13 mouse cellular contexts compared by ENCODE assay signal in genomic region chr6:134918769-134919168, GRCm38 (mm10). TPM values are rescaled to one million over a fixed set of nuclear protein-coding genes. Genes with fewer than 3 reads are reported as not detected.
DNase-seq lines count a peak whose midpoint lies in the region; ATAC-seq lines count a peak whose summit lies in the region.
"Had no signal": no experiment of that assay in that cellular context is flagged by ENCODE, and none has a peak within 500 bp of the region (broad histone marks: within the 10 kb centered on the region; RNA-seq: fewer than 3 reads in every experiment).

No protein-coding gene starts in this region.

- no peak overlapping the region for H3K9ac ChIP-seq in heart, embryonic 13.5 days
- H3K9ac ChIP-seq in heart, embryonic 12.5 days, result no peak overlapping the region
- H3K9ac ChIP-seq in lung, embryonic 15.5 days, result no peak overlapping the region
- H3K9ac ChIP-seq in limb, embryonic 13.5 days, result no peak overlapping the region
- no peak overlapping the region for H3K9ac ChIP-seq in neural tube, embryonic 15.5 days (replicated peaks)
- H3K9ac ChIP-seq in midbrain, embryonic 13.5 days (replicated peaks), result no peak overlapping the region

- peaks cover 14% of the 10 kb centered on the region for H3K36me3 ChIP-seq in heart, embryonic 13.5 days
- H3K36me3 ChIP-seq in heart, embryonic 12.5 days, result peaks cover 7% of the 10 kb centered on the region; the same call in 1 of the 2 replicates
- H3K36me3 ChIP-seq in lung, embryonic 15.5 days, result no peaks in the 10 kb centered on the region
- H3K36me3 ChIP-seq in limb, embryonic 13.5 days, result peaks cover 10% of the 10 kb centered on the region; the same call in 1 of the 2 replicates
- no peaks in the 10 kb centered on the region for H3K36me3 ChIP-seq in neural tube, embryonic 15.5 days
- H3K36me3 ChIP-seq in midbrain, embryonic 13.5 days, result no peaks in the 10 kb centered on the region

- WGBS in heart, embryonic 13.5 days, result 92% methylated on average over 10 of the region's 10 CpGs
- 88% methylated on average over 10 of the region's 10 CpGs for WGBS in heart, embryonic 12.5 days
- 90% methylated on average over 10 of the region's 10 CpGs for WGBS in lung, embryonic 15.5 days
- WGBS in limb, embryonic 13.5 days, result 81% methylated on average over 10 of the region's 10 CpGs
- WGBS in neural tube, embryonic 15.5 days, result 92% methylated on average over 10 of the region's 10 CpGs
- WGBS in midbrain, embryonic 13.5 days, result 91% methylated on average over 10 of the region's 10 CpGs

- DNase-seq in lung, adult 18-20 months, result no peak
- no peak for DNase-seq in layer of hippocampus, postnatal 10 days (ENCODE audit: low spot score in 2 of 2)
- DNase-seq: adrenal gland, postnatal 36 days; gastrocnemius, postnatal 25 days; kidney, postnatal 36 days; right cerebral cortex, postnatal 25 days had no signal

- H3K4me3 ChIP-seq in heart, embryonic 13.5 days, result peak overlapping the region; percentile 97; the same call in 1 of the 2 replicates
- no peak overlapping the region for H3K4me3 ChIP-seq in heart, embryonic 12.5 days
- H3K4me3 ChIP-seq in lung, embryonic 15.5 days, result 0 out of 2 replicates have a peak overlapping the region, but pooled peaks have one; percentile 82
- 0 out of 2 replicates have a peak overlapping the region, but pooled peaks have one; percentile 92 for H3K4me3 ChIP-seq in limb, embryonic 13.5 days
- H3K4me3 ChIP-seq in neural tube, embryonic 15.5 days (replicated peaks), result no peak overlapping the region
- no peak overlapping the region for H3K4me3 ChIP-seq in midbrain, embryonic 13.5 days (replicated peaks)

- no peak overlapping the region for H3K27ac ChIP-seq in heart, embryonic 13.5 days (replicated peaks)
- H3K27ac ChIP-seq in heart, embryonic 12.5 days (ENCODE audit: poor library complexity, severe bottlenecking), result no peak overlapping the region
- peak overlapping the region; percentile 98; the same call in 1 of the 2 replicates for H3K27ac ChIP-seq in lung, embryonic 15.5 days
- H3K27ac ChIP-seq in limb, embryonic 13.5 days, result no peak overlapping the region
- H3K27ac ChIP-seq in neural tube, embryonic 15.5 days (replicated peaks), result peak overlapping the region; percentile 98; the same call in 1 of the 2 replicates
- no peak overlapping the region for H3K27ac ChIP-seq in midbrain, embryonic 13.5 days

- H3K4me2 ChIP-seq in heart, embryonic 13.5 days, result peak overlapping the region; percentile 95
- no peak overlapping the region for H3K4me2 ChIP-seq in heart, embryonic 12.5 days
- H3K4me2 ChIP-seq in lung, embryonic 15.5 days, result peak overlapping the region; percentile 90; the same call in 1 of the 2 replicates
- H3K4me2 ChIP-seq in limb, embryonic 13.5 days (replicated peaks), result 0 out of 2 replicates have a peak overlapping the region, but pooled peaks have one; percentile 96
- H3K4me2 ChIP-seq in neural tube, embryonic 15.5 days, result no peak overlapping the region
- H3K4me2 ChIP-seq in midbrain, embryonic 13.5 days (replicated peaks), result no peak overlapping the region

- no peaks in the 10 kb centered on the region for H3K9me3 ChIP-seq in heart, embryonic 13.5 days
- H3K9me3 ChIP-seq in heart, embryonic 12.5 days (replicated peaks), result no peaks in the 10 kb centered on the region
- no peaks in the 10 kb centered on the region for H3K9me3 ChIP-seq in lung, embryonic 15.5 days
- no peaks in the 10 kb centered on the region for H3K9me3 ChIP-seq in limb, embryonic 13.5 days
- no peaks in the 10 kb centered on the region for H3K9me3 ChIP-seq in neural tube, embryonic 15.5 days (replicated peaks)
- H3K9me3 ChIP-seq in midbrain, embryonic 13.5 days, result no peaks in the 10 kb centered on the region

- no peak for ATAC-seq in heart, embryonic 13.5 days (ENCODE audit: extremely low read depth, insufficient number of reproducible peaks, low FRiP score, low TSS enrichment)
- ATAC-seq in heart, embryonic 12.5 days (ENCODE audit: insufficient number of reproducible peaks, low FRiP score), result no peak
- ATAC-seq in lung, embryonic 15.5 days (ENCODE audit: borderline replicate concordance, extremely low read depth, low FRiP score, low TSS enrichment), result no peak
- ATAC-seq in limb, embryonic 13.5 days (ENCODE audit: low FRiP score, low read depth), result no peak
- no peak for ATAC-seq in neural tube, embryonic 15.5 days (ENCODE audit: low FRiP score)
- ATAC-seq in midbrain, embryonic 13.5 days, result no peak
- ATAC-seq: inflammation-experienced regulatory T-cells, adult 6 months had no signal

- peaks cover 34% of the 10 kb centered on the region for H3K4me1 ChIP-seq in heart, embryonic 13.5 days
- H3K4me1 ChIP-seq in heart, embryonic 12.5 days (replicated peaks), result peaks cover 25% of the 10 kb centered on the region
- H3K4me1 ChIP-seq in lung, embryonic 15.5 days, result peaks cover 35% of the 10 kb centered on the region
- H3K4me1 ChIP-seq in limb, embryonic 13.5 days, result peaks cover 35% of the 10 kb centered on the region
- H3K4me1 ChIP-seq in neural tube, embryonic 15.5 days, result peaks cover 45% of the 10 kb centered on the region
- peaks cover 41% of the 10 kb centered on the region for H3K4me1 ChIP-seq in midbrain, embryonic 13.5 days (replicated peaks)

- 0 out of 2 replicates have a peak, but pooled peaks cover 6% of the 10 kb centered on the region for H3K27me3 ChIP-seq in heart, embryonic 13.5 days (replicated peaks)
- H3K27me3 ChIP-seq in heart, embryonic 12.5 days (replicated peaks), result no peaks in the 10 kb centered on the region
- H3K27me3 ChIP-seq in lung, embryonic 15.5 days, result no peaks in the 10 kb centered on the region
- no peaks in the 10 kb centered on the region for H3K27me3 ChIP-seq in limb, embryonic 13.5 days
- H3K27me3 ChIP-seq in neural tube, embryonic 15.5 days (replicated peaks), result peaks cover 6% of the 10 kb centered on the region
- H3K27me3 ChIP-seq in midbrain, embryonic 13.5 days, result peaks cover 8% of the 10 kb centered on the region; the same call in 1 of the 2 replicates

RNA-seq across cellular contexts. Expression of gene Cdkn1b, which starts 1.4 kb away (rescaled TPM):
- 14.4 and 17.4 TPM in 2 replicates for polyA plus RNA-seq in heart, embryonic 13.5 days (2015; fragmentation: Nextera tagmentation; extraction: Ambion mirVana)
- polyA plus RNA-seq in heart, embryonic 12.5 days (2016; fragmentation: Nextera tagmentation; extraction: Ambion mirVana), result 16.8 and 17.4 TPM in 2 replicates
- polyA plus RNA-seq in lung, embryonic 15.5 days (2015; fragmentation: Nextera tagmentation; extraction: Ambion mirVana), result 18.4 and 19.3 TPM in 2 replicates
- 20.4 and 22.3 TPM in 2 replicates for polyA plus RNA-seq in limb, embryonic 13.5 days (2015; fragmentation: Nextera tagmentation; extraction: Ambion mirVana)
- polyA plus RNA-seq in neural tube, embryonic 15.5 days (2015; fragmentation: Nextera tagmentation; extraction: Ambion mirVana), result 15.7 and 17.3 TPM in 2 replicates
- total RNA-seq in layer of hippocampus, postnatal 10 days (2021), result 10 to 100 TPM; 54.2 to 58.4 TPM
- 33.8 and 35.1 TPM in 2 replicates for polyA plus RNA-seq in midbrain, embryonic 13.5 days (2015; fragmentation: Nextera tagmentation; extraction: Ambion mirVana)

RNA-seq across cellular contexts. Expression of gene Gpr19, which starts 20.4 kb away (rescaled TPM):
- polyA plus RNA-seq in heart, embryonic 13.5 days (2015; fragmentation: Nextera tagmentation; extraction: Ambion mirVana), result 8.5 and 8.6 TPM in 2 replicates
- polyA plus RNA-seq in heart, embryonic 12.5 days (2016; fragmentation: Nextera tagmentation; extraction: Ambion mirVana), result 9.0 and 10.2 TPM in 2 replicates
- polyA plus RNA-seq in lung, embryonic 15.5 days (2015; fragmentation: Nextera tagmentation; extraction: Ambion mirVana), result 9.6 and 10.7 TPM in 2 replicates
- polyA plus RNA-seq in limb, embryonic 13.5 days (2015; fragmentation: Nextera tagmentation; extraction: Ambion mirVana), result 7.3 and 8.2 TPM in 2 replicates
- 31.2 and 37.0 TPM in 2 replicates for polyA plus RNA-seq in neural tube, embryonic 15.5 days (2015; fragmentation: Nextera tagmentation; extraction: Ambion mirVana)
- total RNA-seq in layer of hippocampus, postnatal 10 days (2021), result 10 to 100 TPM; 27.1 to 27.2 TPM
- 45.0 and 47.9 TPM in 2 replicates for polyA plus RNA-seq in midbrain, embryonic 13.5 days (2015; fragmentation: Nextera tagmentation; extraction: Ambion mirVana)

Comparison
In these comparisons a context has a peak if more than half of its experiments do, and no peak if none do; other contexts are left out.
1. H3K4me2 ChIP-seq: peak in heart, embryonic 13.5 days (single experiment), lung, embryonic 15.5 days (single experiment) and limb, embryonic 13.5 days (single experiment); none in heart, embryonic 12.5 days (single experiment), neural tube, embryonic 15.5 days (single experiment) and midbrain, embryonic 13.5 days (single experiment).
2. H3K4me3 ChIP-seq: peak in heart, embryonic 13.5 days (single experiment), lung, embryonic 15.5 days (single experiment) and limb, embryonic 13.5 days (single experiment); none in heart, embryonic 12.5 days (single experiment), neural tube, embryonic 15.5 days (single experiment) and midbrain, embryonic 13.5 days (single experiment).
3. H3K27ac ChIP-seq: peak in lung, embryonic 15.5 days (single experiment) and neural tube, embryonic 15.5 days (single experiment); none in heart, embryonic 13.5 days (single experiment), heart, embryonic 12.5 days (single experiment), limb, embryonic 13.5 days (single experiment) and midbrain, embryonic 13.5 days (single experiment).